Comparison of ENCODE assay signal across 9 mouse cellular contexts in genomic region chr1:40171878-40172277, GRCm38 (mm10). TPM values are rescaled to one million over a fixed set of nuclear protein-coding genes. Genes with fewer than 3 reads are reported as not detected.
DNase-seq lines count a peak whose midpoint lies in the region; ATAC-seq and TF ChIP-seq lines count a peak whose summit lies in the region.
"Had no signal": no experiment of that assay in that cellular context is flagged by ENCODE, and none has a peak within 500 bp of the region (broad histone marks: within the 10 kb centered on the region; RNA-seq: fewer than 3 reads in every experiment).

No protein-coding gene starts in this region.

- no peaks in the 10 kb centered on the region for H3K4me1 ChIP-seq in lung, postnatal 0 days (ENCODE audit: insufficient read depth, low read depth, low read length)
- no peaks in the 10 kb centered on the region for H3K4me1 ChIP-seq in hindbrain, embryonic 12.5 days
- H3K4me1 ChIP-seq: limb, embryonic 13.5 days had no signal

- 16% methylated on average over 5 of the region's 5 CpGs for WGBS in lung, postnatal 0 days
- 81% methylated on average over 5 of the region's 5 CpGs for WGBS in hindbrain, embryonic 12.5 days

- H3K36me3 ChIP-seq in lung, postnatal 0 days (ENCODE audit: insufficient read depth, low read length): no peaks in the 10 kb centered on the region
- no peaks in the 10 kb centered on the region for H3K36me3 ChIP-seq in hindbrain, embryonic 12.5 days
- H3K36me3 ChIP-seq: limb, embryonic 13.5 days had no signal

- TF ChIP-seq CTCF in lung, postnatal 0 days (IDR thresholded peaks at IDR 0.05): no peak

- H3K4me3 ChIP-seq in lung, postnatal 0 days (ENCODE audit: low read depth, low read length): no peak overlapping the region
- H3K4me3 ChIP-seq in hindbrain, embryonic 12.5 days: no peak overlapping the region
- H3K4me3 ChIP-seq: limb, embryonic 13.5 days had no signal

- peak; percentile 38; the same call in 1 of the 2 replicates for TF ChIP-seq EP300 in lung, postnatal 0 days (IDR thresholded peaks at IDR 0.05)

- no peak overlapping the region for H3K9ac ChIP-seq in lung, postnatal 0 days (replicated peaks; ENCODE audit: low read depth)
- H3K9ac ChIP-seq in hindbrain, embryonic 12.5 days: no peak overlapping the region
- H3K9ac ChIP-seq: limb, embryonic 13.5 days had no signal

- H3K27me3 ChIP-seq in lung, postnatal 0 days (replicated peaks; ENCODE audit: insufficient read depth, low read length): no peaks in the 10 kb centered on the region
- H3K27me3 ChIP-seq in hindbrain, embryonic 12.5 days: no peaks in the 10 kb centered on the region
- H3K27me3 ChIP-seq: limb, embryonic 13.5 days had no signal

- peak; percentile 80 for ATAC-seq in lung, postnatal 0 days
- ATAC-seq in hindbrain, embryonic 12.5 days (ENCODE audit: low FRiP score): no peak
- ATAC-seq in monocyte, adult 5-6 weeks (replicated peaks; ENCODE audit: insufficient number of reproducible peaks, low FRiP score, low TSS enrichment, poor library complexity, severe bottlenecking): no peak

- H3K9me3 ChIP-seq in lung, postnatal 0 days (ENCODE audit: low read length): no peaks in the 10 kb centered on the region
- H3K9me3 ChIP-seq in hindbrain, embryonic 12.5 days (replicated peaks): no peaks in the 10 kb centered on the region
- H3K9me3 ChIP-seq: limb, embryonic 13.5 days had no signal

- peak; percentile 40 for DNase-seq in adrenal gland, adult 2 months
- no peak for DNase-seq in adrenal gland, postnatal 4 days (ENCODE audit: low spot score in 2 of 2)
- DNase-seq in testis, postnatal 14 days (ENCODE audit: low spot score): peak; percentile 10
- no peak for DNase-seq in testis, postnatal 10 days (ENCODE audit: low spot score)
- peak; percentile 45 for DNase-seq in kidney, postnatal 10 days
- peak; percentile 80 for DNase-seq in lung, postnatal 0 days (ENCODE audit: low spot score)

- no peak overlapping the region for H3K27ac ChIP-seq in lung, postnatal 0 days (ENCODE audit: low read length)
- no peak overlapping the region for H3K27ac ChIP-seq in hindbrain, embryonic 12.5 days
- H3K27ac ChIP-seq: limb, embryonic 13.5 days had no signal

- H3K4me2 ChIP-seq in lung, postnatal 0 days (replicated peaks; ENCODE audit: low read depth, low read length): no peak overlapping the region
- H3K4me2 ChIP-seq in hindbrain, embryonic 12.5 days (replicated peaks): no peak overlapping the region
- H3K4me2 ChIP-seq: limb, embryonic 13.5 days had no signal

RNA-seq across cellular contexts. Expression of gene Il1r1, which starts 53.0 kb away (rescaled TPM):
- total RNA-seq in adrenal gland, adult 2 months (2021): 1 to 10 TPM; 3.3 to 3.7 TPM
- 1.0 and 1.5 TPM in 2 replicates for polyA plus RNA-seq in adrenal gland, adult 2 months (2012; rRNA removed)
- total RNA-seq in adrenal gland, postnatal 4 days (2021): 1 to 10 TPM; 8.2 to 8.8 TPM
- 13.5 and 14.1 TPM in 2 replicates for polyA plus RNA-seq in lung, postnatal 0 days (2015; fragmentation: Nextera tagmentation; extraction: Ambion mirVana)
- 1.4 and 1.6 TPM in 2 replicates for polyA plus RNA-seq in hindbrain, embryonic 12.5 days (2016; fragmentation: Nextera tagmentation; extraction: Ambion mirVana)
- total RNA-seq in monocyte, adult 5-6 weeks (2017): 0.19 TPM in 1 of 3 replicates, not detected in the others

Comparison
In these comparisons a context has a peak if more than half of its experiments do, and no peak if none do; other contexts are left out.
1. DNase-seq: peak in adrenal gland, adult 2 months (single experiment), testis, postnatal 14 days (single experiment), kidney, postnatal 10 days (single experiment) and lung, postnatal 0 days (single experiment); none in adrenal gland, postnatal 4 days (0 of 2) and testis, postnatal 10 days (single experiment).